Mouse (Mus musculus): Measurements from ENCODE around the gene Snrnp25. TPM values are rescaled to one million over a fixed set of nuclear protein-coding genes. Genes with fewer than 3 reads are reported as not detected.
A peak's percentile ranks its signal among the peaks of the same experiment; 100 is the strongest.

Snrnp25 gene
- total and polyA plus RNA-seq, 3 experiments = 106 to 208 (median 123) TPM

DNA sequence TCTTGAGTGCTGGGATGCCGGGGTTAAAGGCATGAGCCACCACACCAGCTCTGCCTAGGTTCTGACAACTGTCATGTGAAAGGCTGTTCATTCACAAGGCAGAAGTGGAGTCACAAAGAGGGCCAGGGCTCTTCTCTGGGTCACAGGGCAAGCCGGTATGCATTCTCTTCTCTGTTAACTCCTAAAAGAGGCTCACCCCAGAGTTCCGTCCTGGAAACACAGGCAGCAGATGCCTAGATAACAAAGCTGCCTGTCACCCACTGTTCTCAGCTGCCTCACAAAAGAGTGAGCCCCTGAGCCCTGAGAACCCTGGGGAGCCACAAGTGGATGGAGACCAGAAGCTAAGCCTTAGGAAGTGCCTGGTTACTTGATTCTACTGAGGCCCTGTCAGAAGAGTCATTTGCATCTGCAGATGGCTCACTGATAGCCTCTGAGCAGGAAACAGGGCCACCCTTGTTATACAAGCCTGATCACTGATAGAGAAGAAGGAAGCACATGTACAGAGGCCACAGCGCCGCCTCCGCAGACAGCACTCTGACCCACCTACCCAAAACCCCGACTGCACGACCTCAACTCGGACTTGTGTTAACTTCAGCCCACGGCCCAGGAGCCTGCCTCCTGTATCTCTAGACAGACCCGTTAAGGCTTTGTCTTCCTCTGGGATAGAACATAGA lies 9.2 kb upstream of the Snrnp25 start:
- dilution Hi-C loops (cut with MboI; ENCODE audit: extremely low pct_ligation_motif_present, extremely low pct_unique_long_range_greater_than_20kb, low sequenced_read_pairs) (no loop called here), in situ Hi-C loops (cut with MboI; ENCODE audit: low pct_ligation_motif_present, low pct_unique_long_range_greater_than_20kb, low sequenced_read_pairs) (no loop called here)
- peaks cover 16 to 57% of the 10 kb centered on the region in 2 experiments for H3K4me1 ChIP-seq (ENCODE audit: control insufficient read depth in 1 of 2, insufficient read depth in 2 of 2)
- H3K27me3 ChIP-seq (replicated peaks) = no peaks in the 10 kb centered on the region
- H3K36me3 ChIP-seq (replicated peaks in 1 of 2; ENCODE audit: control insufficient read depth in 1 of 2, insufficient read depth in 1 of 2, low read length in 1 of 2) = peaks cover 3 to 43% of the 10 kb centered on the region in 2 experiments
- H3K9ac ChIP-seq (ENCODE audit: insufficient read depth, low read depth) = no peak overlapping the region
- H3K9me3 ChIP-seq (replicated peaks; ENCODE audit: low read length) = no peaks in the 10 kb centered on the region
- no peak overlapping the region for H3K4me2 ChIP-seq (ENCODE audit: insufficient read depth, low read depth, poor library complexity, severe bottlenecking)
- H3K79me2 ChIP-seq (replicated peaks; ENCODE audit: control insufficient read depth, extremely low read depth, insufficient read depth, poor library complexity, severe bottlenecking) = no peaks in the 10 kb centered on the region
- peak; percentile 78 for DNase-seq (ENCODE audit: extremely low read depth)
- peak overlapping the region; percentile 56 for H3K27ac ChIP-seq (ENCODE audit: insufficient read depth, low read depth)
- no peak for TF ChIP-seq CHD1 (IDR thresholded peaks at IDR 0.05; ENCODE audit: low read depth, low read length)
- TF ChIP-seq GABPA (IDR thresholded peaks at IDR 0.05; ENCODE audit: insufficient replicate concordance, low read depth, low read length) = no peak
- TF ChIP-seq POLR2A (IDR thresholded peaks at IDR 0.05; ENCODE audit: low read depth, low read length) = no peak
- TF ChIP-seq USF2 (conservative IDR thresholded peaks at IDR 0.05; ENCODE audit: low read depth, low read length) = no peak
- TF ChIP-seq TCF12 (IDR thresholded peaks at IDR 0.05; ENCODE audit: low read depth, low read length) = no peak; the same call in 1 of the 2 replicates
- peak; percentile 28; the same call in 1 of the 2 replicates for TF ChIP-seq ELF1 (IDR thresholded peaks at IDR 0.05; ENCODE audit: low read depth, low read length)
- no peak for TF ChIP-seq USF1 (IDR thresholded peaks at IDR 0.05; ENCODE audit: low read depth, low read length)
- TF ChIP-seq IRF4 (IDR thresholded peaks at IDR 0.05; ENCODE audit: low read depth, low read length) = no peak
- TF ChIP-seq POLR2AphosphoS2 (IDR thresholded peaks at IDR 0.05; ENCODE audit: low read depth, low read length) = no peak
- no peak for TF ChIP-seq PAX5 (IDR thresholded peaks at IDR 0.05; ENCODE audit: low read length)
- peak; percentile 16; the same call in 1 of the 2 replicates for TF ChIP-seq ETS1 (conservative IDR thresholded peaks at IDR 0.05; ENCODE audit: low read depth, low read length)
- TF ChIP-seq SIN3A (IDR thresholded peaks at IDR 0.05; ENCODE audit: low read length) = no peak
- no peak for TF ChIP-seq JUN (IDR thresholded peaks at IDR 0.05; ENCODE audit: insufficient read depth, low read depth, low read length)
- TF ChIP-seq UBTF (IDR thresholded peaks at IDR 0.05; ENCODE audit: low read depth, low read length) = no peak
- peak; percentile 50; the same call in 1 of the 2 replicates for TF ChIP-seq TBP (conservative IDR thresholded peaks at IDR 0.05; ENCODE audit: low read depth, low read length)
- TF ChIP-seq NRF1 (IDR thresholded peaks at IDR 0.05; ENCODE audit: low read depth, low read length) = no peak
- no peak for TF ChIP-seq ZC3H11A (IDR thresholded peaks at IDR 0.05; ENCODE audit: low read depth, low read length)
- no peak for TF ChIP-seq MAFK (IDR thresholded peaks at IDR 0.05; ENCODE audit: insufficient replicate concordance, low read length)
- TF ChIP-seq HCFC1 (IDR thresholded peaks at IDR 0.05; ENCODE audit: low read depth, low read length) = no peak
- TF ChIP-seq NELFE (IDR thresholded peaks at IDR 0.05; ENCODE audit: low read depth, low read length) = peak; percentile 17; the same call in 1 of the 2 replicates
- no peak for TF ChIP-seq SMC3 (IDR thresholded peaks at IDR 0.05; ENCODE audit: low read depth, low read length)
- no peak for TF ChIP-seq KAT2A (IDR thresholded peaks at IDR 0.05; ENCODE audit: insufficient replicate concordance, low read length)
- no peak for TF ChIP-seq E2F4 (IDR thresholded peaks at IDR 0.05; ENCODE audit: insufficient replicate concordance, low read depth, low read length)
- TF ChIP-seq JUND (conservative IDR thresholded peaks at IDR 0.05; ENCODE audit: low read depth, low read length) = no peak
- TF ChIP-seq ZKSCAN1 (IDR thresholded peaks at IDR 0.05; ENCODE audit: borderline replicate concordance, low read depth, low read length) = no peak
- peak; percentile 60; the same call in 1 of the 2 replicates for TF ChIP-seq MYC (IDR thresholded peaks at IDR 0.05; ENCODE audit: low read depth, low read length)
- peak; percentile 69; the same call in 1 of the 2 replicates for TF ChIP-seq MAX (IDR thresholded peaks at IDR 0.05; ENCODE audit: low read length)
- TF ChIP-seq CHD2 (IDR thresholded peaks at IDR 0.05; ENCODE audit: low read length) = no peak
- TF ChIP-seq RAD21 (IDR thresholded peaks at IDR 0.05; ENCODE audit: low read depth, low read length) = no peak
- TF ChIP-seq EP300 (IDR thresholded peaks at IDR 0.05; ENCODE audit: low read length) = no peak
- no peak for TF ChIP-seq MAZ (IDR thresholded peaks at IDR 0.05; ENCODE audit: low read depth, low read length)
- TF ChIP-seq ZNF384 (IDR thresholded peaks at IDR 0.05; ENCODE audit: low read depth, low read length) = no peak
- no peak for TF ChIP-seq BHLHE40 (IDR thresholded peaks at IDR 0.05; ENCODE audit: low read depth, low read length)
- H3K4me3 ChIP-seq (replicated peaks in 1 of 3; ENCODE audit: low read depth in 2 of 3, low read length in 2 of 3, poor library complexity in 1 of 3) = peak overlapping the region in 2 of 3 experiments; percentile 1 to 57
